Mouse (Mus musculus) left cerebral cortex, adult 9 months (tissue): ENCODE results near the gene Ebna1bp2.

Source experiments
- DNase-seq, 2 experiments: peaks; one replicate each; pipeline ENCODE4 v3.0.0; 2022; ENCODE audit warnings: low spot score in 2 of 2

The Ebna1bp2 gene

GRCm38 (mm10) chr4:118620279-118620966, at the start of gene Ebna1bp2, which contains the start of gene Cfap57:
Gene Ebna1bp2 (plus strand): TSS chr4:118620799.
Gene Cfap57 (minus strand): TSS chr4:118620777.
- DNase-seq = peak; percentile 85 to 96

- peak; percentile 61 to 81 for DNase-seq
Measured at GRCm38 (mm10) chr4:118571441-118571840, 49.2 kb upstream of the Ebna1bp2 start.

DNA sequence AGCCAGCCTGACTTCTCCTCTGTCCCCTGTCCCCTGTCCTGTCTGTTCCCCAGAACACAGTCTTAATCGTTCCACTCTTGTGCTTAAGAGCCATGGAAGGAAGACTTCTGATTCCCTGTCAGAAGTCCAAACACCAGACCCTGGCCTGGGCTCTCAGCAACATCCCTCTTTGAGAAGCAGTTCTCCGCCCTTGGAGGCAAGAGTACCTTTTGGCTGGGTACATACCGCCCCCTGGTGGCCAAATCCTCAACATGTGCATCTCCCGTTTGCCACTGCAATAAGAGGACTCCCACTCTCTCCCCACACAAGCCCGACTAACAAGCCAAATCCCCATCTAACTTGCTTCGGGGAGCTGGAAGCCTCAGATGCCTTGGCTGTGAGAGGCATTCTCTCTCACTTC, 44.5 kb upstream of the Ebna1bp2 start:
- peak in 1 of 2 experiments; percentile 93 for DNase-seq

GRCm38 (mm10) chr4:118579313-118579712, 41.3 kb upstream of the Ebna1bp2 start:
- no peak for DNase-seq

- DNase-seq = no peak
Measured at GRCm38 (mm10) chr4:118581508-118581907, 39.1 kb upstream of the Ebna1bp2 start.

DNA sequence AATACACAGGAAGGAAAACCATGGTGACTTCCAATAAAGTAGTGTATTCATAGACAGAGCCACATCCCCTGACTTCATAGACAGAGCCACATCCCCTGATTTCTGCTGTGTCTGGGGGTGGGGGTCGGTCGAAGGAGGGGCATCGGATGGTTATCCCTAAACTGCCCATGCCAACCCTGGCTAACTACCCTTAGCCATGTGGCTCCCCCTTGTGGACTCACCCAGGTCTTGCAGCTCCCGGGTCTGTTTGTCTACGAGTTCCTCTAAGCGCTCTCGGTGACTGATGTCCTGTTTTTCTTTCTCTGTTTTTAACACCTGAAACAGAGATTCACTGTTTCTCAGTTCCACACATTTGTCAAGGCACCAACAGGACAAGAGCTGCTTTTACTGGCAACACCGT, 38.0 kb upstream of the Ebna1bp2 start:
- no peak for DNase-seq

DNA sequence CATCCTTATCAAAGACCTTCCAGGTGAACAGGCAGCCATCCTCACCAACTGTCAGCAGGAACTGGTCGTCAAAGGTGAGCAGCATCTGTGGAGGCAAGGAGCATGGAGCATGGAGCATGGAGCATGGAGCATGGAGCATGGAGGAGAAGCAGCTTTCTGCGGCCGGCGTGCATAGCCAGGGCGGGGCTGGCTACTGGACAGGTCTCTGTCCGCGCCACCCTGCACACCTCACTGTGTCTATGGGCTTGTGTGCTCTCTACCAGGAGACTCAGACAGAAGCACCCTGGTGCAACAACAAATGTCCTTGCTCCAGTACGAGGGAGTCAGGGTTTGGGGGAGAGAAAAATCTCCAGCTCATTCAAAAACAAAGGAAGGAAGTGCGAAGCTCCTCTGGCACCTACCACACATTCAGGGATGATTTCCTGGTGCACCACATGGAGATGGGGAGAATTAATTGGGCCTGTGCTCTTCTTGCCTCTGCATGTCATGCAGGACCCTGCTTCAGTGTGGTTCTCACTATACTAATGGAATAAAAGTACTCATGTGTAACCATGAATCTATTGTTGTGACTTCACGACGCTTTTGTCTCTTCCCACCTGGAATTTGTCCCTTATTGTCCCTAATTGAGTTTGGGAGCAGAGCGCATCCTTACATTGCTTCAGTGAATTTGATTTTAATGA, 31.4 kb upstream of the Ebna1bp2 start:
- DNase-seq = no peak

DNA sequence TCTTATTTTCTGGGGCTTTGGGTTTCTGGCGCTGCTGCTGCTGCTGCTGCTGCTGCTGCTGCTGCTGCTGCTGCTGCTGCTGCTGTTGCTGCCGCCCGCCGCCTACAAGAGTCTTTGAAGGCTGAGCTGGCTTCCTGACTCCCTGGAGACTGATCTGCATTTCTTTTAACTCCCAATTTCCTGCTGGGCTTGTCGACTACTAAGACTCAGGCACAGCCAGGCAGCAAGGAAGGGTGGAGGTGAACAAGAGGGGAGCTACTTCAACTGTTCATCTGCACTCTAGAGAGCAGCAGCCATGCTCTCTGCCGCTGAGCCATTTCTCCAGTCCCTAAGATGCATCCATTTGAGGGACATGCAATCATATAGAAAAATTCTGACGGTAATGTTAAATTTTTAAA, 30.9 kb upstream of the Ebna1bp2 start:
- no peak for DNase-seq

- no peak for DNase-seq
Measured at GRCm38 (mm10) chr4:118604065-118604464, 16.5 kb upstream of the Ebna1bp2 start.

DNA sequence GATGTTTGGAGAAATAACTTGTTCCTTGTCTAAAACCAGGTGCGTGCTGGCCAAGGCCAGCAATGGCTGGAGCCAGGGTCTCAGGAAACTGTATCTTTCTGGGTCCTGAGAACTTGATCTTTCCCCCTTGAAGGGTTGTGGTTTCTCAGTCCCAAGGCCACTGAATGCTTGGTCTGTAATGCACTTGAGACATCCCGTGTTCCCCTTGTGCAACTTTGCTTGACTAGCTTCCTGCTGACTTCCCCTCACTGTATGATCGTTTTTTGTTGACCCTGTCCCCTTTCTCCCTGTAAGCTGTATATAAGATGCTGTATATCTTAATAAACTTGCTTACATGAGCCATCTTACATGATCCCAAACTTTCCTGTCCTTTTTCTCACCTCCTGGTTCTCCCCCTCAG, 10.8 kb upstream of the Ebna1bp2 start:
- DNase-seq = no peak

GRCm38 (mm10) chr4:118612619-118613018, 8.0 kb upstream of the Ebna1bp2 start:
- no peak for DNase-seq

GRCm38 (mm10) chr4:118615412-118615811, 5.2 kb upstream of the Ebna1bp2 start:
- DNase-seq = no peak

- no peak for DNase-seq
Measured at GRCm38 (mm10) chr4:118620967-118621320, 345 bp downstream of the Ebna1bp2 start.

GRCm38 (mm10) chr4:118621781-118622180, 1.2 kb downstream of the Ebna1bp2 start:
- DNase-seq = no peak

- no peak for DNase-seq
Measured at GRCm38 (mm10) chr4:118630261-118630660, 9.7 kb downstream of the Ebna1bp2 start.

DNA sequence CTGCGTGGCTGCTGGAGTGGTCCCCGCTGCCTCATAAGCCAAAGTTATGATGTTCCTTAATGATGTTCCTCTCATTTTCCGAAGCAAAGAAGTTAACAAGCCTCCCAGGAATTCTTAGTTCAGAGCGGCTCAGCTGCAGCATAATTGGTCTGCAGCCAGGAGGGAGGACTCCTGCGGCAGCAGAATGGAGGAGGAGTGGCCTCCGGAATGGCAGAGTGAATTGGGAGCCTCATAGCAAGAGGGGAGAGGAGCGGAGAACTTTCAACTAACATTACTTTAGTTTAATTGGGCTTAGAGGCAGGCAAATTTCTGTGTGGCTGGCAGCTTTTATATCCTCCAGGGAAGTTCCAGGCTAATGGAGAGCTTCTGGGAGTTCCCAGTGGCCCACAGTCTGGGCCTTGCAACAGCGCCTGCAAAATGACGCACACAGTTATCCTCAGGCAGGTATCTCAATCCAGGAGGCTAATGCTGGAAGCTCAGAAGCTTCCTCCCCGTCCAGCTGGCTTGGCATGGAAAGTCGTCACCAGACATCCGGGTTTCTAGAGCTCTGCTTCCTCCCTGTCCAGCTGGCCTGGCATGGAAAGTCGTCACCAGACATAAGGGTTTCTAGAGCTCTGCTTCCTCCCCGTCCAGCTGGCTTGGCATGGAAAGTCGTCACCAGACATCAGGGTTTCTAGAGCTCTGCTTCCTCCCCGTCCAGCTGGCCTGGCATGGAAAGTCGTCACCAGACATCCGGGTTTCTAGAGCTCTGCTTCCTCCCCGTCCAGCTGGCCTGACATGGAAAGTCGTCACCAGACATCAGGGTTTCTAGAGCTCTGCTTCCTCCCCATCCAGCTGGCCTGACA, 22.0 kb downstream of the Ebna1bp2 start:
- DNase-seq = no peak

GRCm38 (mm10) chr4:118645234-118645633, 24.6 kb downstream of the Ebna1bp2 start:
- DNase-seq = peak in 1 of 2 experiments; percentile 65

GRCm38 (mm10) chr4:118658652-118659051, 38.1 kb downstream of the Ebna1bp2 start, which contains the start of gene Olfr62:
Gene Olfr62 (plus strand): TSS chr4:118658952.
- DNase-seq = no peak
